Mouse (Mus musculus) embryonic fibroblast, embryonic 13.5 days (primary cell): ENCODE data around the gene Gm525.

ENCODE experiments used
- CTCF ChIP-seq: IDR thresholded peaks from 2 replicates; pipeline ENCODE4 v1.5.1; 2011; ENCODE audit warnings: mild to moderate bottlenecking, control low read depth, low read length, moderate library complexity, borderline replicate concordance; ENCODE audit not compliant: insufficient read depth
- POLR2A ChIP-seq: IDR thresholded peaks from 2 replicates; pipeline ENCODE4 v1.6.1; 2011; ENCODE audit warnings: low read depth, mild to moderate bottlenecking, control low read depth, low read length, moderate library complexity

GRCm38 (mm10) chr11:89105823-89106222 is 32.2 kb downstream of the Gm525 start:
- TF ChIP-seq POLR2A (no peak), CTCF (no peak)
